Mouse (Mus musculus) c-Kit-negative CD71-positive TER-119-positive erythroid progenitor cells, embryonic 14.5 days (primary cell): ENCODE results near the gene Defb28.

ENCODE experiments used
- DNase-seq: peaks from one replicate; pipeline ENCODE4 v3.0.0-alpha.2; 2013; ENCODE audit warnings: low read depth, low spot score

Gene Defb28

DNA sequence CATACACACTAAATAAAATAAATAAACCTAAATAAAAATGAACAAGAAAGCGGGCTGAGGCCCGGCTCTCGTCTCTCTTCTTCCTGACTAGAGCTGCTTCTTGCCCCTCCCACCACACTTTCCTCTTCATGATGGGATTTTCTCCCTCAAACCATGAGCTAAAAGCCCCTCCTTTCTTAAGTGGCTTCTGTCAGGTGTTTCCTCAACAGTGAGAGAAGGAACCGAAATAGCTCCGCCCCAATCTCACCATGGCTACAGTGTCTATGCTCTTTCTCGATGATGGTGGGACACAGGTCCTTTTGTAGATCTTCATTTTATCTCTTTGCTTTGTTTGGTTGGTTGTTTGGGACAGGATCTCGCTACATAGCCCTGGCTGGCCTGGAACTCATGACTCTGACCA is 38.6 kb downstream of the Defb28 start:
- DNase-seq, result no peak

- no peak for DNase-seq
Observed at GRCm38 (mm10) chr2:152569038-152569437, 51.0 kb downstream of the Defb28 start, which contains the start of gene Gm17416. Gene Gm17416 (plus strand): TSS chr2:152569338.

DNA sequence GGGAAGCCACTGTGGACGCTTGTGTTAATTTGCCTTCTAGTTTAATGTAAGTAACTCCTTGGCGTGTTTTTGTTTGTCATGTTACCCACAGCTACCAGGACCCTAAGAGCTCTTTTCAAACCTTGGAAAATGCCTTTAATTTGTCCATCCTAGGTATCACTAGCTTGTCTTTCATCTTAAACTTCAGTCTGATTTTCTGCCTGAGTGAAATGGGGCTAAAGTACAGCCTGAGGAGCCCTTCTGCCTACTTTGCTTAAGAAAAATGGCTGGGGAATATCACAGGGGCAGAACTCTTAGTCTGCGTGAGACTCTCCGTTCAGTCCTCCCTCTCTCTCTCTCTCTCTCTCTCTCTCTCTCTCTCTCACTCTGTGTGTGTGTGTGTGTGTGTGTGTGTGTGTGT is 51.8 kb downstream of the Defb28 start:
- DNase-seq, result no peak

DNA sequence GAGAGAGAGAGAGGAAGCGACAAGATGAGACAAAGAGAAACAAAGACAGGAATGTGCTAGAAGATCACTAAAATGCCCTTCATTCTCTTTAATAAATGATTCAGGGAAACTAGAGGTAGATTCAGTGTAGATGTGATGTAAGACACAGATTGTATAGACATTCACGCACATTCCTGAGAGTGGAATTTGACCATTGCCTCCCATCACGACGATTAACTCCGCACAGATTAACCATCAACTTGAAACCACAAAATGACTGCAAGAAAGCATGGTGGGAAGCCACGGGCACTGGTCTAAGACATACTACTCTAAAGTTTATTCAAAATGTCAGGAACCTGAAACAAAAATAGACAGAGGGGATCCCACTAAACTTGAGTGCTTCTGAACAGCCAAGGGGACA is 52.3 kb downstream of the Defb28 start:
- DNase-seq, result no peak
